Mouse (Mus musculus) liver, embryonic 11.5 days (tissue): ENCODE results near the gene Ppp2r2c. TPM values are rescaled to one million over a fixed set of nuclear protein-coding genes. Genes with fewer than 3 reads are reported as not detected.

Source experiments
- ATAC-seq: fragments of 200-750 bp; cut with Nextera tagmentation; replicated peaks from 2 replicates; pipeline ENCODE4 v1.8.0; 2017; ENCODE audit warnings: moderate number of reproducible peaks, mild to moderate bottlenecking, moderate TSS enrichment, moderate library complexity; ENCODE audit not compliant: low FRiP score
- DNase-seq: peaks from one replicate; pipeline ENCODE4 v3.0.0-alpha.2; 2017; ENCODE audit warnings: low spot score
- H3K27ac ChIP-seq: fragments of 300-500 bp; sonication (generic); 2 replicates; pipeline ENCODE4 v1.5.1; 2014; ENCODE audit warnings: mild to moderate bottlenecking, low read depth, low read length, control low read depth
- H3K27me3 ChIP-seq: fragments of 300-500 bp; sonication (generic); replicated peaks from 2 replicates; pipeline ENCODE4 v1.6.1; 2014; ENCODE audit warnings: low read length, mixed read lengths; ENCODE audit not compliant: control insufficient read depth, insufficient read depth
- H3K36me3 ChIP-seq: fragments of 300-500 bp; sonication (generic); 2 replicates; pipeline ENCODE4 v1.6.1; 2014; ENCODE audit warnings: mild to moderate bottlenecking, low read length, moderate library complexity, mixed read lengths; ENCODE audit not compliant: control insufficient read depth, insufficient read depth
- H3K4me1 ChIP-seq: fragments of 300-500 bp; sonication (generic); replicated peaks from 2 replicates; pipeline ENCODE4 v1.6.1; 2014; ENCODE audit warnings: low read length, mixed read lengths; ENCODE audit not compliant: control insufficient read depth, insufficient read depth
- H3K4me2 ChIP-seq: fragments of 300-500 bp; sonication (generic); 2 replicates; pipeline ENCODE4 v1.6.1; 2014; ENCODE audit warnings: mild to moderate bottlenecking, control low read depth, moderate library complexity
- H3K4me3 ChIP-seq: fragments of 300-500 bp; sonication (generic); 2 replicates; pipeline ENCODE4 v1.5.1; 2014; ENCODE audit warnings: low read depth, low read length, control low read depth
- H3K9ac ChIP-seq: fragments of 300-500 bp; sonication (generic); 2 replicates; pipeline ENCODE4 v1.6.1; 2014; ENCODE audit warnings: low read depth, low read length, control low read depth
- H3K9me3 ChIP-seq: fragments of 300-500 bp; sonication (generic); 2 replicates; pipeline ENCODE4 v1.6.1; 2016; ENCODE audit warnings: low read length, inconsistent platforms, mixed read lengths; ENCODE audit not compliant: control insufficient read depth
- WGBS: fragments of 180-500 bp; shearing (Covaris S2); extraction: QIAGEN DNeasy Blood & Tissue Kit; methylation state at CpG from one replicate; pipeline ENCODE4 v1.1.7; 2014; 5-methylcytosine and 5-hydroxymethylcytosine counted together
- polyA plus RNA-seq: library from polyadenylated mRNA; unstranded; fragments of >200 nt; fragmentation: Nextera tagmentation; extraction: Ambion mirVana; gene quantifications from 2 replicates; pipeline ENCODE4 v1.2.1, GENCODE M21; 2014

Gene Ppp2r2c
- polyA plus RNA-seq, 1 experiment from 2014 or later, result 0.33 TPM

GRCm38 (mm10) chr5:36918016-36918415, 49.7 kb downstream of the Ppp2r2c start:
- Histone ChIP-seq H3K36me3 (no peaks in the 10 kb centered on the region), H3K4me2 (no peak overlapping the region), H3K9ac (no peak overlapping the region), H3K9me3 (no peaks in the 10 kb centered on the region), H3K27ac (no peak overlapping the region), H3K27me3 (no peaks in the 10 kb centered on the region), H3K4me1 (no peaks in the 10 kb centered on the region), H3K4me3 (no peak overlapping the region)
- DNase-seq, result no peak
- WGBS, result 76% methylated on average over 7 of the region's 7 CpGs
- ATAC-seq, result no peak

GRCm38 (mm10) chr5:36920072-36920471, 51.8 kb downstream of the Ppp2r2c start:
- H3K36me3 ChIP-seq, result no peaks in the 10 kb centered on the region
- H3K4me1 ChIP-seq, result no peaks in the 10 kb centered on the region
- H3K9ac ChIP-seq, result no peak overlapping the region
- no peak overlapping the region for H3K4me3 ChIP-seq
- H3K27ac ChIP-seq, result no peak overlapping the region
- no peak for ATAC-seq
- no peak for DNase-seq
- H3K27me3 ChIP-seq, result no peaks in the 10 kb centered on the region
- WGBS, result 50% methylated on average over 1 of the region's 1 CpGs
- no peak overlapping the region for H3K4me2 ChIP-seq
- no peaks in the 10 kb centered on the region for H3K9me3 ChIP-seq

GRCm38 (mm10) chr5:36921871-36922270, 53.6 kb downstream of the Ppp2r2c start:
- Histone ChIP-seq H3K36me3 (no peaks in the 10 kb centered on the region), H3K27ac (no peak overlapping the region), H3K4me2 (no peak overlapping the region), H3K9me3 (no peaks in the 10 kb centered on the region), H3K9ac (no peak overlapping the region), H3K4me1 (no peaks in the 10 kb centered on the region), H3K27me3 (no peaks in the 10 kb centered on the region), H3K4me3 (no peak overlapping the region)
- DNase-seq (no peak), ATAC-seq (no peak)
- WGBS, result 79% methylated on average over 1 of the region's 1 CpGs

DNA sequence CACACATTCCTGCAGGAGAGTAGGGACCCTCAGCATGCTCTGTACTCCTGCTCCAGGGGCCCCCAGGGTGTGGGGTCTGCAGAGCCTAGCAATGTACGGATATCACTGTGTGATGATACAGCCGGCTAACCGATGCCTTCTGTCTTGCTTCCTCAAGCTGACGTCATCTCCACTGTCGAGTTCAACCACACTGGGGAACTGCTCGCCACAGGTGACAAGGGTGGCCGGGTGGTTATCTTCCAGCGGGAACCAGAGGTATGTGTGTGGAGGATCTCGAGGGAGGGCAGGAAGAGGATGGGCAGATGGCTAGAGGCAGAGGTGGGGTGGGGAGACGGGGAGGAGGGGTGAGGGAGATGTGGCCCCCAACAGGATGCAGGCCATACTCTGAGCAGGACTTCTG, 54.5 kb downstream of the Ppp2r2c start:
- DNase-seq (no peak), ATAC-seq (no peak)
- H3K9me3 ChIP-seq, result no peaks in the 10 kb centered on the region
- H3K4me2 ChIP-seq, result no peak overlapping the region
- no peak overlapping the region for H3K27ac ChIP-seq
- no peak overlapping the region for H3K4me3 ChIP-seq
- 48% methylated on average over 10 of the region's 10 CpGs for WGBS
- H3K36me3 ChIP-seq, result no peaks in the 10 kb centered on the region
- no peaks in the 10 kb centered on the region for H3K4me1 ChIP-seq
- H3K9ac ChIP-seq, result no peak overlapping the region
- no peaks in the 10 kb centered on the region for H3K27me3 ChIP-seq

DNA sequence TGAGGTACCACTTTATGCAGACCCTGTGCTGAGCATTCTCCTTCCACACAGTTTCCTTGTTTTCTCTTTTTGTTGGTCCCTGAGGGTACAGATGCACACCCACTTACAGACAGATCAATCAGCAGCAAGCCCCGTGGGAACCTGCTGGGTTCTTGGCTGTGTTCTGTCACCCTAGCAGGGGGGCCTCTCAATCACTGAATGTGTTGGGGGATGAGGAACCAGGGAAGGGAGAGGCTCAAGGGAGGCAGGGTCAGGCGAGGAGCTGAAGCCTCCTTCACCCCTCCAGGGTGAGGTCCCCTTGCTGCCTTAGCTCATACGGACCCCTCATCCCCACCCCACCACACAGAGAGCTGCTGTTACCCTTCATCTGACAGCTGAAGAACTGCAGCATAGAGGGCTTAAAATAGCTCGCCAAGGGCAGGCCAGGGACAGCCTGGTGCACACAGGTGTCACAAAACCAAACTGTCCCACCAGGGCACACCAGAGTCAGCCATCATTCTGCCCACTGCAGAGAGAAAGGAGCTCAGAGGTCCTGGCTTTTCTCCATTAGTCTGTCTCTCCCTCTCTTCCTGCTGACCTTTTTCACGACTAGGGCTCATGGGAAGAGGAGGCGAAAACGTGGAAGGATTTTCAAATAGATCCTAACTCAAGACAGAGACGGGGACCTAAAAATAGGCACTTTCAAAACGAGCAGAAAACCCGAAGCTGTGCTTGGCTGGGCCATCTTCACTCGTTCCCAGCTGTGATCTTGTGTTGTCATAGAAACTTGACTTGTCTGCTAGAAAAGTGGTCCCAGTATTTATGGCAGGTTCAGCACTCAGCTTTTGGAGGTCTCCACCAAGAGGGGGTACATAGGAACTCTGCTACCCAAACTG, 55.8 kb downstream of the Ppp2r2c start:
- Histone ChIP-seq H3K4me3 (no peak overlapping the region), H3K4me1 (no peaks in the 10 kb centered on the region), H3K27me3 (no peaks in the 10 kb centered on the region), H3K36me3 (no peaks in the 10 kb centered on the region), H3K27ac (no peak overlapping the region), H3K4me2 (no peak overlapping the region), H3K9me3 (no peaks in the 10 kb centered on the region), H3K9ac (no peak overlapping the region)
- DNase-seq (no peak), ATAC-seq (no peak)
- WGBS, result 39% methylated on average over 11 of the region's 11 CpGs

DNA sequence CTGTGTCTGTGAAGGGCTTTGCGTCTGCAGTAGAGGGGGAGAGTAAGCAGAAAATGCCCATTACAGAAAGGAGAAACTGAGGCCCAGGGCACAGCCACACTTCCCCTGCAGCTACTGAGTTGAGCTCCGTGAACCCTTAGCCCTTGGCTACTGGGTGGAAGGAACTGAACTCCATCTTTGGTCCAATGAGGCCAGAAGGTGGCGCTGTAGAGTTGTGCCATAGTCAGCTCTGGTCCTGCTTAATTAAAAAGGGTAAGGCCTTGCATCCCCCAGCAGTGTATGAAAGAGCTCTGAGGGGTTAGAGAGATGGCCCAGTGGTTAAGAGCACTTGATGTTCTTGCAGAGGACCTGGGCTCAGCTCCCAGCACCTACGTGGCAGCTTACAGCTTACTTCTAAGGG, 60.4 kb downstream of the Ppp2r2c start:
- no peak for DNase-seq
- WGBS, result 50% methylated on average over 4 of the region's 4 CpGs
- no peak overlapping the region for H3K27ac ChIP-seq

GRCm38 (mm10) chr5:36929376-36929775, 61.1 kb downstream of the Ppp2r2c start:
- DNase-seq (no peak), ATAC-seq (no peak)
- 64% methylated on average over 3 of the region's 3 CpGs for WGBS
- Histone ChIP-seq H3K9me3 (no peaks in the 10 kb centered on the region), H3K27me3 (no peaks in the 10 kb centered on the region), H3K27ac (no peak overlapping the region), H3K4me1 (no peaks in the 10 kb centered on the region), H3K4me2 (no peak overlapping the region), H3K36me3 (no peaks in the 10 kb centered on the region), H3K9ac (no peak overlapping the region), H3K4me3 (no peak overlapping the region)

More for the DNA sequence above, 60.4 kb downstream of the Ppp2r2c start:
- Histone ChIP-seq H3K4me3 (no peak overlapping the region), H3K4me2 (no peak overlapping the region), H3K4me1 (no peaks in the 10 kb centered on the region), H3K9ac (no peak overlapping the region), H3K36me3 (no peaks in the 10 kb centered on the region), H3K9me3 (no peaks in the 10 kb centered on the region), H3K27me3 (no peaks in the 10 kb centered on the region)
- no peak for ATAC-seq

DNA sequence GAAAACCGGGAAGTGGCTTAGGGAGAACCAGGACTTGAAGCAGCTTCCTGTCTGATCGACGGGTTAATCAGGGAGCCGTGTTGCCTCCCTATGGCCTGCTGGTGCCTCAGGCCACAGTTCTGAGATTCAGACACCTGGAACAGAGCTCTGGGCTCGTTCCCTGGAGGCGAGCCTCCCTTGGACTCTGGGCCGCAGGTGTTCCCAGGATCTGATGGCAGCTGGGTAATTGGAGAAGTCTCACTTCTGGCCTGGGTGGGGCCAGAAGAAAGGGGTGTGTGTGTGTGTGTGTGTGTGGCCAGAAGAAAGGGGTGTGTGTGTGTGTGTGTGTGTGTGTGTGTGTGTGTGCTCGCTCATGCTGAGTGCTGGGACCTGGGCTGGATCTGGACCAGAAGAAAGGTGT, 65.1 kb downstream of the Ppp2r2c start:
- no peak overlapping the region for H3K4me2 ChIP-seq
- no peaks in the 10 kb centered on the region for H3K9me3 ChIP-seq
- H3K4me3 ChIP-seq, result no peak overlapping the region
- no peak overlapping the region for H3K27ac ChIP-seq
- ATAC-seq (no peak), DNase-seq (no peak)
- H3K27me3 ChIP-seq, result no peaks in the 10 kb centered on the region
- no peaks in the 10 kb centered on the region for H3K36me3 ChIP-seq
- no peaks in the 10 kb centered on the region for H3K4me1 ChIP-seq
- WGBS, result 63% methylated on average over 8 of the region's 8 CpGs
- H3K9ac ChIP-seq, result no peak overlapping the region
